Mouse (Mus musculus) A20 (cell line): ENCODE data around the gene Cadm1.
A peak's percentile ranks its signal among the peaks of the same experiment; 100 is the strongest.

Experiments used
- DNase-seq: peaks from one replicate; pipeline ENCODE4 v3.0.0-alpha.2; 2011; ENCODE audit warnings: low read depth, low spot score

Gene Cadm1

GRCm38 (mm10) chr9:47738799-47739198, 208.8 kb downstream of the Cadm1 start:
- no peak for DNase-seq

GRCm38 (mm10) chr9:47739276-47739675, 209.3 kb downstream of the Cadm1 start:
- no peak for DNase-seq

DNA sequence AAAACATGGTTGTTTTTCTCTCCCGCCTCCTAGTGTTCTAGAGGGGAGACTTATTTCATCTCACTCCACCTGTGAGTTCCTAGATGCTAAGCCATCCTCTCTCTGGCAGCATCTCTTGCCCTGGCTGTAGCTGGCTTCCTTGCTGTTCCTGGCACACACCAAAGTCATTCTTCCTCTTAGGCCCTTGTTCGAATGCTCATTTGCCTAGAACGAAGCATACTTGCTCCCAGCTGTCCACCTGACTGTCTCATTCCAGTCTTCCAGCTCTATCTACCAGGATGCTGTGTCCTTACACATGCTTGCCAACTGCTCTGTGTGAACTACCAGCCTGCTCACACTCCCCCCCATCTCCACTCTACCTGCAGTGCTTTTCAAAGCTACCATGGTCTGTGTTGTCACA, 211.8 kb downstream of the Cadm1 start:
- DNase-seq: no peak

DNA sequence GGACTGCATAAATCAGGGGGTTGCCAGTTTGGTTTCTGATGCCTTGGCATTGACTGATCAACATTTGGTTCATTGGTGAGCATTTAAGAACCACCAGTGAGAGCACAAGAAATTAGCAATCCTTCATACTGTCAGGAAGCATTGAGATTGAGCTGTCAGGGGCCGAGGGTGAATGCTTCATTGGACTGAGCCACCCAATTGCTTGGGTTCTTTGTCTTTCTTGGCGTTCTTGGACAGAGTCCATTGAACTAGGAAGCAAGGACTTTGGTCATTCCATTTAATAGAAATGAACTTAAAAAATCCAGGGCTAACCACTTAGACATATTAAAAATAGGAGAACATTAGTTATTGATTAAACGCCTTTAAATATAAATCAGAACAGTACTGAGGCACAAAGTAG, 214.9 kb downstream of the Cadm1 start:
- DNase-seq: no peak

GRCm38 (mm10) chr9:47745716-47746115, 215.7 kb downstream of the Cadm1 start:
- DNase-seq: no peak

GRCm38 (mm10) chr9:47749160-47749559, 219.2 kb downstream of the Cadm1 start:
- DNase-seq: no peak

DNA sequence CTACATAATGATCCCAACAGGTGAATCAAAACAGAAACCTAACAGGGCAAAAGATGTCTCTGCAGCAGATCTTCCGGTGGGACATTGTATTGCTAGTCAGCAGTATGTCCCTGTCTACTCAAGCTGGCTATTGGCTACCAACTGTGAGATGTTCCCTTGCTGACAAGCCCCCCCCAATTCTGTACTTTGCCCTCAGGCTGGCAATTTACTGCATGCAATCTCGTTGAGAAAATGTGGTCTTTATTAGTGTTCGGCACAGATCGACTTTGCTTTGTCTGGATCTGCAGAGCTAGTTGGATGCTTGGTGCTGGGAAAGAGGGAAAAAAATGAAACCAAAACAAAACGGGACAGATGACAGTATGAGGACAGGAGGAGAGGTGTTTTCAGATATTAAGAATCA, 222.5 kb downstream of the Cadm1 start:
- no peak for DNase-seq

- DNase-seq: no peak
Measured at GRCm38 (mm10) chr9:47753127-47753526, 223.2 kb downstream of the Cadm1 start.

- DNase-seq: peak; percentile 72
Measured at GRCm38 (mm10) chr9:47755119-47755518, 225.1 kb downstream of the Cadm1 start.

DNA sequence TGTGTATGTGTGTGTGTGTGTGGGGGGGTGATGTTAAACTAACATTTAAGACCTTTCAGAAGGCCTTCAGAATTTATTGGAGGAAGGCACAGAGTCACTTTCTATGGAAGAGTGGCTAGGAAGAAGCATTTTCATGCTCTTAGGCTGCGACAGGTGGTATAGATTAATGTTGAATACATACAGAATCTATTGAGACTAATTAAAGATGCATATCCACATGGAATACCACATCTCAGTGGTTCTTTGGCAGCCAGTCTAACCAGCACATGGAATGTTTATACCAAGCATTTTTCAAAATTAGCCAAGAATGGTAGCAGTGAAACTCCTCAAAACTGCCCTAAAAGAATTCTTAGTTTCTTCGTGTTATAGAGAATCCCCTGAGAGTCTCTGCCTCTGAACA, 227.8 kb downstream of the Cadm1 start:
- no peak for DNase-seq

GRCm38 (mm10) chr9:47758320-47758719, 228.3 kb downstream of the Cadm1 start:
- no peak for DNase-seq

DNA sequence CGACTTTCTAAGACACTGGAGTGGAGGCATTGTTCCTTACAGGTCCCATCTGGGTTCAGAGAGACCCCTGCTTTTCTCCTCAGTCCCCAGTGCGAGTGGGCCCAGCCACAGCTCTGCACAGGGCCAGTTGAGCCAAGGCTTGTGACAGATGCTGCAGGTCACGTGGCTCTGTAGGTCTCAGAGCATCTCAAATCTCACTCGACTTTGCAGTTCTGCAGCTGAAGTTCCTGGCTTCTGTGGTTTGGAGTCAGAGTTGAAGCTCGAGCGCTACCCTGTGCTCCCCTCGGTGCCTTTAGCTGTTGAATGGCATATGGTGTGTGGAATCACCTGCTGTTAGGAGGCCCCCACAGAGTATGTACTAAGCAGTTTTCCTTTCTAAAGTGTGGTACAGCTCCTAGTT, 229.8 kb downstream of the Cadm1 start:
- no peak for DNase-seq

- DNase-seq: no peak
Measured at GRCm38 (mm10) chr9:47761601-47762000, 231.6 kb downstream of the Cadm1 start.

- DNase-seq: no peak
Measured at GRCm38 (mm10) chr9:47762913-47763312, 232.9 kb downstream of the Cadm1 start.

- no peak for DNase-seq
Measured at GRCm38 (mm10) chr9:47764920-47765319, 234.9 kb downstream of the Cadm1 start.

GRCm38 (mm10) chr9:47765323-47765722, 235.3 kb downstream of the Cadm1 start:
- DNase-seq: no peak

- DNase-seq: no peak
Measured at GRCm38 (mm10) chr9:47766342-47766741, 236.4 kb downstream of the Cadm1 start.

DNA sequence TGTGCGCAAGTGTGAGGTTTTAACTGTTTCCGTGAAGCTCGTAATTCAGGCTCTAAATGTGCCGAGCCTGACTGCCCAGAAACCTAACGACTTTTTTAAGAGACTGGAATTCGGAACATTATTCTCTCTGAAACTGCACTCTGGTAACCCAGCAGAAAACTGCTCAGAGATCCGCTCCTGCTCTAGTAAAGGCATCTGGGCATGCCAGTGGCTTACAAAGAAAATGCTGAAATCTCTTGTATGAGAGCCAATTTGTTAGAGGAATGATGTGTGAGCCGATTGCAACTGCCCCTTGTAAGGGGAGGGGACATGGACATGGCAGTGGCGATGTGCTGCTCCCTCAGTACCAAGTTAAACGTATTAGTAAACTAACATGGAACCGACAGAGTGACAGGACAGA, 240.9 kb downstream of the Cadm1 start:
- no peak for DNase-seq

DNA sequence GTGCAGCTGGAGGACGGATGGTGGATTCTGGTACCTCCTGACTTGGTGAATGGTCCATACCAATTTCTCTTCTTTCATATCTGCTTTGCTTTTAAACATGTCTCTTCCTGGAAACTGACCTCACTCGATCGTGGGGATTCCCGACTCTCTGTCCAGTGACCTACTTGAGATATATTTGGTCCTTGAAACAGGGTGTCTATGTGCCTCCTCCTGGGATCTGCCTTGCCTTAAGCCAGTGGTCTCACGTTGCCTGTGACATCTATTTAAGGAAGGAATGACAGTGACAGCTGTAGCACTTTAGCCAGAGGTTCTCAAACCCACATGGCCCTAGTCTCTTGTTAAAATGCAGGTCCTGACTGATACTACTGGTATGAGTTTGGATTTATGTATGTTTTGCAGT, 242.0 kb downstream of the Cadm1 start:
- no peak for DNase-seq

DNA sequence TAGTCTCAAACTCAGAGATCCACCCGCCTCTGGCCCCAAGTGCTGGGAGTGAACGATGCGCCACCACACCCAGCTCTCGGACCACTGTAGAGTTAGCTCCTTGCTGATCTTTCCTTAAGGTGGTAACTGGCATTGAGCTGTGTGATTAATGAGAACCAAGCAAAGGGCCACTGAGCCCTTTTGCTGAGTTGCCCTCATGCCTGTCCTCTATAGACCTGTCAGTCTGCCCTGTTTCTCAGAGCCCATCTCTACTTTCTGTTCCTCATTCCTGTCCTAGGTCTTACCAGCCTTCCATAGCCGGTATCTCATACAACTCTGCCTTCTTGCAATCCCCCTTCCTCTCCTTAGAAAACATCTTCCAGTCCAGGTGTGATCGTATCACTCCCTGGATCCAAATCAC, 242.8 kb downstream of the Cadm1 start:
- DNase-seq: peak; percentile 63

- peak; percentile 19 for DNase-seq
Measured at GRCm38 (mm10) chr9:47776941-47777919, 247.3 kb downstream of the Cadm1 start.

DNA sequence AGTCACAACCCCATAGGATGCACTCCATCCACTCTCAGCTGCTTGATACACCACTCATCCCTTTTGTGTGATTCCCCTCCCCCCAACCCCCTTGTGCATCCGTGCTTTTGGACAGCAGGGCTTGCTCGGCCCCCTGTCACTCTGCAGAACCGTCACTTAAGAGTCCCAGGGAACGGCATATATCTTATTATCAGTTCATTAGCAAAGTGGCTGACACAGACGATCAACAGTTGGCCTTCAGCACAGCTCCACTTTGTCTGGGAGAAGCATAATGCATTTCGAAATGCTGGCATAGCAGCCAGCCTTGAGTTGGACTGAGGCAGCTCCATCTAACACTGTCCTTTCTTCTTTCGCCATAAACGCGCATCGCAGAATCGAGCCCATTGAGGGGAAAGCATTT, 248.5 kb downstream of the Cadm1 start:
- DNase-seq: no peak

- no peak for DNase-seq
Measured at GRCm38 (mm10) chr9:47779291-47779690, 249.3 kb downstream of the Cadm1 start.
